Mouse (Mus musculus) megakaryocyte, embryonic 14.5 days (primary cell): Measurements from ENCODE around the gene Tmem132c.

ENCODE experiments used
- FLI1 ChIP-seq: IDR thresholded peaks from 2 replicates; pipeline ENCODE4 v1.6.1; 2012; ENCODE audit warnings: low read length, inconsistent platforms, mixed read lengths
- GATA1 ChIP-seq: IDR thresholded peaks from 3 replicates; pipeline ENCODE4 v1.6.1; 2012; ENCODE audit warnings: mixed read lengths, low read length, inconsistent platforms, borderline replicate concordance

DNA sequence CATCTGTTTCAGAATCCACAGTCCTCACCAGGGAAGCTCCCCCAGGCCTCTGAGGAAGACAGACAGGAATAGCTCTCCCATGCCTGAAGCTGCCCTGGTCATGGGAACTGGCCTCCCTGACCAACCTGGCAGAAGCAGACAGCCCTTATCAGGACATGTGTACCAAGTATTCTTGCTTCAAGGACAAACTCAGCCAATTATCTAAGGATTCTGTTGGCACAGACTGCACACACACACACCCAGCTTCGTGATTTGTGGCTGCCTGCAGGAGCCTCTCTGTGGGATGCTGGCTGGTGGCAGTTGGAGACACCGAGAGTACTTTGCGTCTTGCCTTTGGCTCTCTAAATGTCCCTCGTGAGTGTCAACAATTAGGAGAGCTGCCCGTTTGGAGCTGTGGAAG lies 226.5 kb downstream of the Tmem132c start:
- no peak for TF ChIP-seq GATA1
- no peak for TF ChIP-seq FLI1
